Mouse (Mus musculus) megakaryocyte, adult 5-6 weeks (primary cell): ENCODE data around the gene Kcng1. TPM values are rescaled to one million over a fixed set of nuclear protein-coding genes. Genes with fewer than 3 reads are reported as not detected.

Experiments used
- ATAC-seq: 2 replicates; pipeline ENCODE4 v1.8.0; 2016; ENCODE audit warnings: mild to moderate bottlenecking, inconsistent platforms; ENCODE audit not compliant: poor library complexity, severe bottlenecking
- total RNA-seq, 2 experiments: library from RNA; stranded (forward) in 1 of 2; stranded (reverse) in 1 of 2; fragments of 153-499, 151-499 nt in 1 of 2; fragments of 221-1000, 200-1000 nt in 1 of 2; gene quantifications; 2 replicates each; pipeline versions ENCODE4 v1.2.3 to v1.2.4; 2015 to 2017

The Kcng1 gene
- total RNA-seq (2015) (0.09 and 0.69 TPM in 2 replicates), total RNA-seq (2017) (0.24 TPM in 1 of 2 replicates, not detected in the other)

GRCm38 (mm10) chr2:168281582-168281981 lies at the start of gene Kcng1:
Gene Kcng1, minus strand, starts transcription at chr2:168281736.
- ATAC-seq: no peak

GRCm38 (mm10) chr2:168330421-168331070 lies 49.0 kb upstream of the Kcng1 start:
- ATAC-seq: no peak

GRCm38 (mm10) chr2:168321716-168322374 lies 40.3 kb upstream of the Kcng1 start:
- ATAC-seq: no peak

GRCm38 (mm10) chr2:168320388-168321182 lies 39.0 kb upstream of the Kcng1 start:
- no peak for ATAC-seq

GRCm38 (mm10) chr2:168314646-168315446 lies 33.3 kb upstream of the Kcng1 start:
- 0 out of 2 replicates have a peak, but pooled peaks have one; percentile 30 for ATAC-seq

- ATAC-seq: no peak
Observed at GRCm38 (mm10) chr2:168312504-168312903, 31.0 kb upstream of the Kcng1 start.

GRCm38 (mm10) chr2:168311006-168311405 lies 29.5 kb upstream of the Kcng1 start:
- ATAC-seq: no peak

GRCm38 (mm10) chr2:168308916-168309315 lies 27.4 kb upstream of the Kcng1 start:
- no peak for ATAC-seq

- no peak for ATAC-seq
Observed at GRCm38 (mm10) chr2:168299650-168300049, 18.1 kb upstream of the Kcng1 start.

GRCm38 (mm10) chr2:168296530-168296929 lies 15.0 kb upstream of the Kcng1 start:
- no peak for ATAC-seq

GRCm38 (mm10) chr2:168292521-168292920 lies 11.0 kb upstream of the Kcng1 start:
- ATAC-seq: no peak

- ATAC-seq: no peak
Observed at GRCm38 (mm10) chr2:168292041-168292440, 10.5 kb upstream of the Kcng1 start.

- no peak for ATAC-seq
Observed at GRCm38 (mm10) chr2:168289851-168290250, 8.3 kb upstream of the Kcng1 start.

GRCm38 (mm10) chr2:168289016-168289415 lies 7.5 kb upstream of the Kcng1 start:
- ATAC-seq: no peak

GRCm38 (mm10) chr2:168286987-168287386 lies 5.5 kb upstream of the Kcng1 start:
- no peak for ATAC-seq

- ATAC-seq: no peak
Observed at GRCm38 (mm10) chr2:168285143-168285542, 3.6 kb upstream of the Kcng1 start.

GRCm38 (mm10) chr2:168280729-168281581 lies 581 bp downstream of the Kcng1 start:
- no peak for ATAC-seq

GRCm38 (mm10) chr2:168274374-168274935 lies 7.1 kb downstream of the Kcng1 start:
- ATAC-seq: peak; percentile 78

- peak; percentile 69 for ATAC-seq
Observed at GRCm38 (mm10) chr2:168273387-168273786, 8.1 kb downstream of the Kcng1 start.
